Mouse (Mus musculus) limb, embryonic 13.5 days (tissue): ENCODE measurements around the gene Gm20481. TPM values are rescaled to one million over a fixed set of nuclear protein-coding genes. Genes with fewer than 3 reads are reported as not detected.
"Not testable (repeated sequence)": the region's sequence is repeated elsewhere in the genome, so short reads cannot be mapped to it uniquely, and the experiment has no call there.

Source experiments
- ATAC-seq: fragments of 200-750 bp; cut with Nextera tagmentation; 2 replicates; pipeline ENCODE4 v1.8.0; 2017; ENCODE audit warnings: low read depth, moderate number of reproducible peaks, moderate TSS enrichment; ENCODE audit not compliant: low FRiP score
- H3K27ac ChIP-seq: fragments of 300-500 bp; sonication (generic); 2 replicates; pipeline ENCODE4 v1.5.1; 2015; ENCODE audit warnings: inconsistent platforms, mild to moderate bottlenecking, moderate library complexity
- H3K27me3 ChIP-seq: fragments of 300-500 bp; sonication (generic); 2 replicates; pipeline ENCODE4 v1.6.1; 2015; ENCODE audit warnings: mild to moderate bottlenecking, inconsistent platforms
- H3K36me3 ChIP-seq: fragments of 300-500 bp; sonication (generic); 2 replicates; pipeline ENCODE4 v1.6.1; 2015; ENCODE audit warnings: inconsistent platforms, mild to moderate bottlenecking, moderate library complexity
- H3K4me1 ChIP-seq: fragments of 300-500 bp; sonication (generic); 2 replicates; pipeline ENCODE4 v1.6.1; 2015; ENCODE audit warnings: inconsistent platforms
- H3K4me2 ChIP-seq: fragments of 300-500 bp; sonication (generic); replicated peaks from 2 replicates; pipeline ENCODE4 v1.6.1; 2015; ENCODE audit warnings: inconsistent platforms, mild to moderate bottlenecking, moderate library complexity
- H3K4me3 ChIP-seq: fragments of 300-500 bp; sonication (generic); 2 replicates; pipeline ENCODE4 v1.5.1; 2015; ENCODE audit warnings: moderate library complexity, mild to moderate bottlenecking, inconsistent platforms
- H3K9ac ChIP-seq: fragments of 300-500 bp; sonication (generic); 2 replicates; pipeline ENCODE4 v1.6.1; 2015; ENCODE audit warnings: mild to moderate bottlenecking, inconsistent platforms
- H3K9me3 ChIP-seq: fragments of 300-500 bp; sonication (generic); 2 replicates; pipeline ENCODE4 v1.6.1; 2016; ENCODE audit warnings: inconsistent platforms
- WGBS: fragments of 180-500 bp; shearing (Covaris S2); methylation state at CpG from one replicate; pipeline ENCODE4 v1.1.7; 2015; 5-methylcytosine and 5-hydroxymethylcytosine counted together
- polyA plus RNA-seq: library from polyadenylated mRNA; unstranded; fragments of >200 nt; fragmentation: Nextera tagmentation; extraction: Ambion mirVana; gene quantifications from 2 replicates; pipeline ENCODE4 v1.2.1, GENCODE M21; 2015

The Gm20481 gene
- polyA plus RNA-seq, 1 experiment from 2014 or later = not detected

DNA sequence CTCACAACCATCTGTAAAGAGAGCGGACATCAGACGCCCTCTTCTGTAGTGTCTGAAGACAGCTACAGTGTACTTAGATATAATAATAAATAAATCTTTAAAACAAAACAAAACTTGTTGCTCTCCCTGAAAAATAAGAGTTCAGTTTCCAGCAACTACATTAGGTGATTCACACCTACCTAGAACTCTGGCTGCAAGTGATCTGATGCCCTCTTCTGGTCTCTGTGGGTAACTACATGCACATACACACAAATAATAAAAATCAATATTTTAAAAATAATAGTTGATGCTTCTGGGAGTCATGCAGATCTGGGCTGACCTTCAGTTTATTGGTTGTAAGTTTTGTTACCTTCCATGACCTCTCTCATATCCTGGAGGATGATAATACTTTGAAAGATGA is 14.5 kb downstream of the Gm20481 start:
- no peaks in the 10 kb centered on the region for H3K27me3 ChIP-seq
- H3K4me1 ChIP-seq = peaks cover 22% of the 10 kb centered on the region
- no peak overlapping the region for H3K4me2 ChIP-seq
- 81% methylated on average over 2 of the region's 2 CpGs for WGBS
- no peaks in the 10 kb centered on the region for H3K9me3 ChIP-seq
- no peak for ATAC-seq
- no peak overlapping the region for H3K27ac ChIP-seq
- no peak overlapping the region for H3K4me3 ChIP-seq
- H3K36me3 ChIP-seq = peaks cover 33% of the 10 kb centered on the region
- no peak overlapping the region for H3K9ac ChIP-seq

DNA sequence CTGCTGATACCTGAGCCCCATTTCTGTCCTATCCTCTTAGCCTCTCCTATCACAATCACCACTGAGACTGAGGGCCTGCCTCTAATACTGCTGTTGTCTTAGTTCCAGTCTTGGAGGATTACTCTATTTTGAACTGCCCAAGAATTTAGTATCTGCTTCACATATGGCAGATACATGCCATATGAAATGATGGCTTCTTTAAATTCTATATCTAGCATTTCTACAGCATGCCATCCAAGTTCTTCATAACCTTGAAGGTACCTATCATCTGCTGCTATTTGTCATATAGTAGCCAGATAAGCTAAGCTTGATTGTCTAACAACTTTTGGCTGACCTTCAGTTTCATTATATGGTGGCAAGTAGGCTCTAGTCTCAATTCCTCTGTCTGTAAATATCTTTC is 25.0 kb downstream of the Gm20481 start:
- no peak overlapping the region for H3K9ac ChIP-seq
- ATAC-seq = no peak
- H3K27ac ChIP-seq = no peak overlapping the region
- H3K36me3 ChIP-seq = peaks cover 58% of the 10 kb centered on the region
- no peak overlapping the region for H3K4me2 ChIP-seq
- peaks cover 20% of the 10 kb centered on the region for H3K4me1 ChIP-seq
- no peaks in the 10 kb centered on the region for H3K27me3 ChIP-seq
- no peak overlapping the region for H3K4me3 ChIP-seq
- no peaks in the 10 kb centered on the region for H3K9me3 ChIP-seq

DNA sequence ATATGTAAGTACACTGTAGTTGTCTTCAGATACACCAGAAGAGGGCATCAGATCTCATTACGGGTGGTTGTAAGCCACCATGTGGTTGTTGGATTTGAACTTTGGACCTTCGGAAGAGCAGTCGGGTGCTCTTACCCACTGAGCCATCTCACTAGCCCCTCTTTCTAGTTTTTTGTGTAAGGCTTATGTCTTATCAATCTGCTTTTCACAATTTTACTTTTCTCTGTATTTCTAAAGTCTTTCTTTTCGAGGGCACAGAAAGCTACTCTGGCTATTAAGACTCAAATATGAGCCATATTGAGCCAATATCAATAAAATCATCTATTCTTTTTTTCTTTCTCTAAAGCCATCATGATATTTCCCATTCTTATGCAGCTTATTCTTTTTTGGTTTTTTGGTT is 25.5 kb downstream of the Gm20481 start:
- ATAC-seq, H3K4me3 ChIP-seq, H3K27me3 ChIP-seq, H3K9me3 ChIP-seq, H3K4me2 ChIP-seq, H3K9ac ChIP-seq, H3K27ac ChIP-seq: not testable (repeated sequence)
- Histone ChIP-seq H3K36me3 (peaks cover 56% of the 10 kb centered on the region), H3K4me1 (peaks cover 24% of the 10 kb centered on the region)
- 94% methylated on average over 4 of the region's 4 CpGs for WGBS

DNA sequence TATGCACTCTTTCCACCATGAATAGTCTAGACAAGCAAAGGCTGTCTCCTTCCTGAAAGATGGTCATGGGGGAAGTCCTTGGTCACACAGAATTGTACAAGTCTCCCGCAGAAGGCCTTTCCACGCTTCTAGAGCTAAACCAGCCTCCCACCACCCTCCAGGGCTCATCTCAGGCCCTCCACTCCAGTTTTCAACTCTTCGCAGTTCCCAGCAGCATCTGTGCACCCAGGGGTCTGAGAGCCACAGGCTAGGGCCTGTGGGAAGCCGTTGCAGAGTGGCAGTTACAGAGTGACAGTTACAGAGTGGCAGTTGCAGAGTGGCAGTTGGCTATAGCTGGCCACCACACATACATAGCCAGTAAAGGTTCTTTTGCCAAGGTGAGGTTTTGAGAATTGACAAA is 26.2 kb downstream of the Gm20481 start:
- not testable (repeated sequence) for H3K9me3 ChIP-seq, ATAC-seq, H3K27ac ChIP-seq, H3K4me2 ChIP-seq, H3K27me3 ChIP-seq, H3K4me3 ChIP-seq, H3K9ac ChIP-seq
- H3K36me3 ChIP-seq = peaks cover 48% of the 10 kb centered on the region
- WGBS = over 99% methylated on average over 4 of the region's 4 CpGs
- H3K4me1 ChIP-seq = peaks cover 24% of the 10 kb centered on the region

DNA sequence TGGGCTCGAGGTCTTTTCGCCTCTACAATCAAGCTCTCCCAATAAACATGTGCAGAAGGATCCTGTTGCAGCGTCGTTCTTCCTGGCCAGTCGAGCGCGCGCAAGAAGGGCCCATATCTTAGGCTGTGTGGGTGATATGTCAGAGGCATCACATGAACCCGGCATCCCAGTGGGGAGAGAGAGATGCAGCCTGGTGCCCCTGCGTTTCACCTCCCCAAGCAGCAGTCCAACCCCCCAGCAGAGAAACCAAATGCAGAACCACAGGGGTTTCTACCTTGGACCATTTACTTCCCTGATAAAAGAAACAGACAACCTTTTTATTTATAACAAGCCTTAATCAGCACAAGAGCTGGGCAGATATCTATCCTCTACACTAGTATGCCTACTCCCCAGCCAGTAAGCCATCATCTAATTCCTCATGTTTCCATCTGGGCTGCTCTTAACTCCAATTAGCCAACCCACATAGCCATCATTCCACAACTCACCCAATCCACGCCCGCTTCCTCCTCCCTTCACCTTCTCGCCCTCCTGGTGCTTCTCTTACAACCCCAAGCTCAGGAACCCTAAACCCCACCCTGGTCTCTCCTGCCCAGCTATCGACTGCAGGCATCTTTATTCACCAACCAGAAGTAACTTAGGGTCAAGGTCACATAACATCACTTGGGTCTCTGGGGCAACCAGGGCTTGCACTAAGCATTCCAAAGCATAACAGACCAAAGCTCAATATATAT is 26.9 kb downstream of the Gm20481 start:
- peak overlapping the region; percentile 3; the same call in 1 of the 2 replicates for H3K4me2 ChIP-seq
- WGBS = 91% methylated on average over 12 of the region's 14 CpGs

DNA sequence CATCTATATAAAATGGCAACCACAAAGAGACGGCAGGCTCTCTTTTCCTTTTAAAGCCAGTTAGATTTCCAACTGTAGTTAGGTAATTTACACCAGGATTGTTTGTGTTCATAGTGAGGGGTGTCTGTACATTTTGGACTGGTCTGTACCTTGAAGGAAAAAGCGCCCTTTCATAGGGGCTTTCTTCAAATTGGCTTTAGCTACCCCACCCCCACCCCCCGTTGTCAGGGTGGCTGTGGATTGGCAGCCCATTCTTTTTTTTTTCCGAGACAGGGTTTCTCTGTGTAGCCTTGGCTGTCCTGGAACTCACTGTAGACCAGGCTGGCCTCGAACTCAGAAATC is 27.4 kb downstream of the Gm20481 start:
- Histone ChIP-seq H3K27ac (no peak overlapping the region), H3K9ac (no peak overlapping the region)
- WGBS = 88% methylated on average over 5 of the region's 5 CpGs

More for the DNA sequence above, 26.9 kb downstream of the Gm20481 start:
- Histone ChIP-seq H3K36me3 (peaks cover 42% of the 10 kb centered on the region), H3K4me3 (no peak overlapping the region), H3K9me3 (no peaks in the 10 kb centered on the region), H3K9ac (no peak overlapping the region), H3K4me1 (peaks cover 24% of the 10 kb centered on the region), H3K27me3 (no peaks in the 10 kb centered on the region), H3K27ac (no peak overlapping the region)
- ATAC-seq = no peak

DNA sequence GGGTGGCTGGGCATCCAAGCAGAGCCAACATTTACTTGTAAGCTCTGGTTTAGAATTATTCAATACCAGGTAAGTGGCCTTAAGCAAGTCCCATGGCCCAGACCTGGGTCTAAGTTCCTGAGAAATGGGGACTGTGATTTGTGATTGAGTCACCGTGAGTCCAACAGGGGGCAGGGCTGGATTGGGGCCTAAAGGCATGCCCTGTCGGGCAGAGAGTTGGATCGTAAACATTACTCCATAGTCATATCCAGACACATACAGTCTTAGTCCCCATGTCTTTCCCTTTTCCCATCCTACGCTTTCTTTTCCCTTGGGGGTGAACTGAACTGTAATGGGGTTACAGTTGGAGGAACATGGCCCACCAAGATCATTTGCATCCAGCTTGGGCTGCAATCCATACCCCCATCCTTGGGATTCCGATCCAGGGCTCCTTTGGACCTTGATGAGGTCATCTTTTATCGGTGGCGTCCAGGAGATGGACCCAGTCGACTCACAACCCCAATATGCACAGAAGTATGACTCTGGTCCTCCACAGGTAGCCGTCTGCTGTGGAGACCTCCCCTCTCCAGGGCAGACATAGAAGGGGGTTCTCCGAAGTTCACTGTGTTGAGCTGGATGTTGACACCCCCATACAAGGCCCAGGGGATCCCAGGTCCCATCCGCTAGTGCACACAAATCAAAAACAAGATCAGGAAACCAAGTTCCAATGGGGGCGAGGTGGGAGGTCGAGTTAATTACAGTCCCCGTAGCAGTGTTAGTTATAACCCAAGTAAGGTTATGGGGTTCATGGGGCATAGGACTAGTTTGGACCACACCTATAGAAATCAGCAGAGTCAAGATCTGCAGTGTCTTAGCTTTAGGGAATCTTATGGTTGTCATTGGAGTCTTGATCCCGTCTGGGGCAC is 29.1 kb downstream of the Gm20481 start:
- H3K9me3 ChIP-seq = no peaks in the 10 kb centered on the region
- 93% methylated on average over 15 of the region's 15 CpGs for WGBS
- peaks cover 41% of the 10 kb centered on the region for H3K4me1 ChIP-seq
- peaks cover 37% of the 10 kb centered on the region for H3K36me3 ChIP-seq
- H3K27ac ChIP-seq = no peak overlapping the region
- no peaks in the 10 kb centered on the region for H3K27me3 ChIP-seq
- peak overlapping the region; percentile 95; the same call in 1 of the 2 replicates for H3K4me3 ChIP-seq
- H3K9ac ChIP-seq = no peak overlapping the region; the same call in 1 of the 2 replicates
- ATAC-seq = no peak
- H3K4me2 ChIP-seq = peak overlapping the region; percentile 99

More for the DNA sequence above, 27.4 kb downstream of the Gm20481 start:
- peak overlapping the region; percentile 3; the same call in 1 of the 2 replicates for H3K4me2 ChIP-seq
- no peak for ATAC-seq
- peaks cover 25% of the 10 kb centered on the region for H3K4me1 ChIP-seq
- no peaks in the 10 kb centered on the region for H3K27me3 ChIP-seq
- H3K36me3 ChIP-seq = peaks cover 37% of the 10 kb centered on the region
- H3K9me3 ChIP-seq = no peaks in the 10 kb centered on the region
- no peak overlapping the region for H3K4me3 ChIP-seq

DNA sequence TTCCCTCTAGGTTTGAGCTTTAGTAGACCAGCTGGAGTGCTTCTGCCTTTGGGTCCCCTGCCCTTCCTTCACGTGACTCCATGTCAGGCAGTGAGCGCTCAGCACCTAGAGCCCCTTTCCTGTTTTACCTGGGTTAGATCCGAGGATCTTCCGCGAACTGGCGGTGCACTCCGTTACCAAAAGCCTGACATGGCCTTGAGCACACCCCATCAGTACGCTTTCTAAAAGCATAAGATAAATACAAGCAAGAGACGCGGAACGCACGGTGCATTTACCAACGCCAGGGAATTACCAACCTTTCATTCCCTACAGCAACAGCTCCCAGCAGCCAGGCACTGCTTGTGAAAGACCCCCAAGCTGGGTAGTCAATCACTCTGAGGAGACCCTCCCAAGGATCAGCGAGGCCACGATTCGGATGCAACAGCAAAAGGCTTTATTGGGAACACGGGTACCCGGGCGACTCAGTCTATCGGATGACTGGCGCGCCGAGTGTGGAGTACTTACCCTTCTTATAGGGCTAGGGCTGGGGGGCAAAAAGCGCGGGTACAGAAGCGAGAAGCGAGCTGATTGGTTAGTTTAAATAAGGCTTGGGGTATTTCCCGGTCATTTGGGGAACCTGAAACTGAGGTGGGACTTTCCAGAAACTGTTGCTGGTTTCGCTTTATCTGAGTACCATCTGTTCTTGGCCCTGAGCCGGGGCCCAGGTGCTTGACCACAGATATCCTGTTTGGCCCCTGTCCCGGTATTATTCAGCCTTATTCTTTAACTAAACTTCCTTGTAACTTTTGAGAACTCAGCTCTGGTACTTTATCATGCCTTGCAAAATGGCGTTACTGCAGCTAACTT is 30.4 kb downstream of the Gm20481 start:
- Histone ChIP-seq H3K27ac (peak overlapping the region; percentile 98), H3K9ac (peak overlapping the region; percentile 98), H3K4me3 (peak overlapping the region; percentile 95), H3K4me1 (peaks cover 41% of the 10 kb centered on the region), H3K36me3 (peaks cover 49% of the 10 kb centered on the region), H3K4me2 (peak overlapping the region; percentile 99)
- not testable (repeated sequence) for H3K9me3 ChIP-seq, H3K27me3 ChIP-seq, ATAC-seq
- WGBS = 23% methylated on average over 30 of the region's 32 CpGs

DNA sequence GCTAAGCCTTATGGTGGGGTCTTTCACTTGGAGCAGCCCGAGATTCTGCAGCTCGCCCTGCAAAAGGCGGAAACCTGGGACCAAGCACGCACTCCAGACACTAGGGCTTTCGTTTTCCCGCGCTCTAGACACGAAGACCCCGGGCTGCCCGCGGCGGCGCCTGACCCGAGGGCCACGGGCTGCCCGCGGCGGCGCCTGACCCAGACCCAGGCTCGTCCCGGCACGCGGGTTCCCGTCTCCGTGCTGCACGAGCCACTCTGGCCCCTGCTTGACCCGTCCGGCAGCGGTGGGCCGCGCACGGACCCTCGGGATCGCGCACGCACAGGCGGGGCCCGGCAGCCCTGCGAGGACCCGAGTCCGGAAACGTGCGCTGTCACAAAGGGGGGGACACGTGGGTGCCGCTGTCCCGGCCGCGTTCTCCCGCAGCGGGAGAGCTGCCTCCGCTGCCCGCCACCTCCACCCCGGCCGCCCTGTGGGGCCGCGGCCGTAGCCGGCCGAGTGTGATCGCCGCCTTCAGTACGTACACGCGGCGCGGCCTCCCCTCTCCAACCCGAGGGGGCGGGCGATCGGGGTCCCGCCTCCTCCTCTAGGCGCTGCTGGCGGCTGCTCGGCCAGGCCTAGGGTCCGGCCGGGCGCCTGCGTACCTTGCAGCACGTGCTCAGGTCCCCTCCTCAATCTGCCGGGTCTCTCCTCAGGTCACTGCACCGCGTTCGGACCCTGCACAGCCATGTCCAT is 31.2 kb downstream of the Gm20481 start, which contains the start of gene Vars:
Vars (plus strand) TSS at position 271 of the 735 bp plus-strand sequence.
- no peaks in the 10 kb centered on the region for H3K9me3 ChIP-seq
- WGBS = under 1% methylated on average over 74 of the region's 83 CpGs
- peak within 1 kb of the TSS; percentile 98 for H3K9ac ChIP-seq
- H3K4me3 ChIP-seq = peak within 1 kb of the TSS; percentile 95
- H3K36me3 ChIP-seq = peaks cover 53% of the 10 kb centered on the region
- no peaks in the 10 kb centered on the region for H3K27me3 ChIP-seq
- H3K4me1 ChIP-seq = peaks cover 41% of the 10 kb centered on the region
- ATAC-seq = peak; percentile 88
- peak within 1 kb of the TSS; percentile 98 for H3K27ac ChIP-seq
- peak within 1 kb of the TSS; percentile 99 for H3K4me2 ChIP-seq

DNA sequence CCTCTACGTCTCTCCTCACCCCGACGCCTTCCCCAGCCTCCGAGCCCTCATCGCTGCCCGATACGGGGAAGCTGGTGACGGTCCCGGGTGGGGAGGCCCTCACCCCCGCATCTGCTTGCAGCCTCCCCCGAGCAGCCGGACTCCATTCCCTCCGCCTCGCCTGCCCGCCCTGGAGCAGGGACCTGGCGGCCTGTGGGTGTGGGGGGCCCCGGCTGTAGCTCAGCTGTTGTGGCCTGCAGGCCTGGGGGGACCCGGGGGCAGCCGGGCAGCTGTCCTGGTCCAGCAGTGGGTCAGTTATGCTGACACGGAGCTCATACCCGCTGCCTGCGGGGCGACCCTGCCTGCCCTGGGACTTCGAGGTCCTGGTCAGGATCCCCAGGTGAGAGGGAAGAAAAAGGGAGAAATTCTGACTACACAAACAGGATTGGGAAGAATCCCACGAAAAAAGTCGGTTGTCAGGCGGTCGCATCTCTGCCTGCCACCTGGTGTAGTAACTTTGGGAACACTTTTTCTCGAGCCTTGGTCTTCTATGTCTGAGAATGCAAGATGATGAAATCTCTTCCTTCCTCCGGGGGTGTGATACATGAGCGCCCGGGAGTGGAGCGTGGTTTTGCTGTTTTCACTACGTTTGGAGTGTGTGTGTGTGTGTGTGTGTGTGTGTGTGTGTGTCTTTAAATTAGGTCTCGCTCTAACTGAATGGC is 31.9 kb downstream of the Gm20481 start:
- Histone ChIP-seq H3K4me2 (peak overlapping the region; percentile 99), H3K4me1 (peaks cover 41% of the 10 kb centered on the region), H3K4me3 (peak overlapping the region; percentile 95), H3K9me3 (no peaks in the 10 kb centered on the region), H3K9ac (peak overlapping the region; percentile 98), H3K36me3 (peaks cover 53% of the 10 kb centered on the region), H3K27ac (peak overlapping the region; percentile 98), H3K27me3 (no peaks in the 10 kb centered on the region)
- peak; percentile 42 for ATAC-seq
- WGBS = under 1% methylated on average over 35 of the region's 35 CpGs
